Mouse (Mus musculus) CH12.LX (cell line): ENCODE data around the gene Snai1. TPM values are rescaled to one million over a fixed set of nuclear protein-coding genes. Genes with fewer than 3 reads are reported as not detected.

Experiments used
- DNase-seq: peaks from one replicate; pipeline ENCODE4 v3.0.0-alpha.2; 2013; ENCODE audit errors: extremely low read depth
- H3K27ac ChIP-seq: 2 replicates; pipeline ENCODE4 v1.5.1; 2012; ENCODE audit warnings: low read depth, mild to moderate bottlenecking, control low read depth, moderate library complexity; ENCODE audit not compliant: insufficient read depth
- H3K27me3 ChIP-seq: replicated peaks from 2 replicates; pipeline ENCODE3; 2012; ENCODE audit warnings: inconsistent platforms
- H3K36me3 ChIP-seq, 2 experiments: replicated peaks in 1 of 2; 2 replicates each; pipeline versions ENCODE3 to v1.6.1; 2012; ENCODE audit warnings: inconsistent platforms in 1 of 2, low read length in 1 of 2, mild to moderate bottlenecking in 1 of 2, mixed read lengths in 1 of 2, moderate library complexity in 1 of 2; ENCODE audit not compliant: control insufficient read depth in 1 of 2, insufficient read depth in 1 of 2
- H3K4me1 ChIP-seq, 2 experiments: 2 replicates each; pipeline ENCODE4 v1.6.1; 2012; ENCODE audit warnings: inconsistent platforms in 1 of 2, moderate library complexity in 1 of 2; ENCODE audit not compliant: insufficient read depth in 2 of 2, control insufficient read depth in 1 of 2
- H3K4me2 ChIP-seq: 2 replicates; pipeline ENCODE4 v1.6.1; 2012; ENCODE audit warnings: low read depth, mild to moderate bottlenecking, control low read depth; ENCODE audit not compliant: poor library complexity, insufficient read depth, severe bottlenecking
- H3K4me3 ChIP-seq, 3 experiments: fragments of 150-350 bp in 1 of 3; sonication (generic) in 1 of 3; replicated peaks in 1 of 3; 2 replicates each; pipeline versions ENCODE3 to v1.5.1; 2011 to 2012; ENCODE audit warnings: low read depth in 2 of 3, low read length in 2 of 3, mild to moderate bottlenecking in 2 of 3, moderate library complexity in 2 of 3, control low read depth in 1 of 3, improper control_type of control experiment in 1 of 3, inconsistent platforms in 1 of 3, mixed read lengths in 1 of 3; ENCODE audit not compliant: poor library complexity in 1 of 3
- H3K79me2 ChIP-seq: replicated peaks from 2 replicates; pipeline ENCODE4 v1.6.1; 2012; ENCODE audit warnings: mild to moderate bottlenecking, moderate library complexity; ENCODE audit not compliant: control insufficient read depth, poor library complexity, insufficient read depth, severe bottlenecking; ENCODE audit errors: extremely low read depth
- H3K9ac ChIP-seq: 2 replicates; pipeline ENCODE4 v1.6.1; 2012; ENCODE audit warnings: low read depth, mild to moderate bottlenecking, control low read depth, moderate library complexity; ENCODE audit not compliant: insufficient read depth
- H3K9me3 ChIP-seq: replicated peaks from 2 replicates; pipeline ENCODE3; 2012; ENCODE audit warnings: low read length, inconsistent platforms, mixed read lengths
- BHLHE40 ChIP-seq: IDR thresholded peaks from 2 replicates; pipeline ENCODE4 v1.6.1; 2011; ENCODE audit warnings: mild to moderate bottlenecking, low read depth, low read length, improper control_type of control experiment
- E2F4 ChIP-seq: IDR thresholded peaks from 2 replicates; pipeline ENCODE4 v1.6.1; 2011; ENCODE audit warnings: low read depth, low read length, improper control_type of control experiment; ENCODE audit not compliant: insufficient replicate concordance
- IRF4 ChIP-seq: IDR thresholded peaks from 2 replicates; pipeline ENCODE4 v1.6.1; 2014; ENCODE audit warnings: low read depth, mild to moderate bottlenecking, inconsistent platforms, low read length, improper control_type of control experiment
- KAT2A ChIP-seq: IDR thresholded peaks from 2 replicates; pipeline ENCODE4 v1.6.1; 2012; ENCODE audit warnings: low read length, improper control_type of control experiment, inconsistent platforms; ENCODE audit not compliant: insufficient replicate concordance
- MAFK ChIP-seq: IDR thresholded peaks from 2 replicates; pipeline ENCODE4 v1.6.1; 2011; ENCODE audit warnings: low read length, improper control_type of control experiment; ENCODE audit not compliant: insufficient replicate concordance
- MYC ChIP-seq: IDR thresholded peaks from 2 replicates; pipeline ENCODE4 v1.6.1; 2011; ENCODE audit warnings: low read depth, mild to moderate bottlenecking, improper control_type of control experiment, low read length
- NELFE ChIP-seq: IDR thresholded peaks from 2 replicates; pipeline ENCODE4 v1.6.1; 2011; ENCODE audit warnings: low read depth, low read length, improper control_type of control experiment
- RCOR1 ChIP-seq: conservative IDR thresholded peaks from 2 replicates; pipeline ENCODE4 v1.6.1; 2012; ENCODE audit warnings: low read depth, mild to moderate bottlenecking, inconsistent platforms, low read length, improper control_type of control experiment
- TBP ChIP-seq: conservative IDR thresholded peaks from 2 replicates; pipeline ENCODE4 v1.6.1; 2011; ENCODE audit warnings: low read depth, low read length, improper control_type of control experiment
- UBTF ChIP-seq: IDR thresholded peaks from 2 replicates; pipeline ENCODE4 v1.6.1; 2012; ENCODE audit warnings: low read depth, mild to moderate bottlenecking, inconsistent platforms, low read length, improper control_type of control experiment, moderate library complexity
- USF2 ChIP-seq: conservative IDR thresholded peaks from 2 replicates; pipeline ENCODE4 v1.6.1; 2011; ENCODE audit warnings: low read depth, low read length, improper control_type of control experiment
- ZC3H11A ChIP-seq: IDR thresholded peaks from 2 replicates; pipeline ENCODE4 v1.6.1; 2012; ENCODE audit warnings: low read depth, mild to moderate bottlenecking, inconsistent platforms, low read length, improper control_type of control experiment
- dilution Hi-C: fragments of 300-500 bp; cut with MboI; formaldehyde crosslinking; loops from 2 replicates; pipeline ENCODE4 v1.14.3; 2020; ENCODE audit warnings: low sequenced_read_pairs; ENCODE audit not compliant: extremely low pct_unique_long_range_greater_than_20kb, extremely low pct_ligation_motif_present
- in situ Hi-C: fragments of 300-500 bp; cut with MboI; formaldehyde crosslinking; loops from 3 replicates; pipeline ENCODE4 v1.14.3; 2019; ENCODE audit warnings: low sequenced_read_pairs, low pct_ligation_motif_present, low pct_unique_long_range_greater_than_20kb, mixed read lengths
- polyA plus RNA-seq: library from polyadenylated mRNA; unstranded; fragments of >175 nt; gene quantifications from 2 replicates; pipeline ENCODE4 v1.2.1, GENCODE M21; 2012; ENCODE audit warnings: low read depth; ENCODE audit not compliant: insufficient read length
- total RNA-seq, 2 experiments: library from RNA; depleted of rRNA; stranded (reverse); fragments of 300-350 nt in 1 of 2; fragments of >200 nt in 1 of 2; gene quantifications; 2 replicates each; pipeline ENCODE4 v1.2.3; 2012 to 2014

The Snai1 gene
- total and polyA plus RNA-seq, 3 experiments, result 1.6 to 12.6 (median 3.1) TPM

- TF ChIP-seq BHLHE40, result peak; percentile 90
Observed at GRCm38 (mm10) chr2:167537476-167538297, at the start of gene Snai1 (continued).

GRCm38 (mm10) chr2:167490813-167491525 lies 47.0 kb upstream of the Snai1 start:
- Histone ChIP-seq H3K4me3 (peak overlapping the region; percentile 93 to 95 (median 95)), H3K9me3 (no peaks in the 10 kb centered on the region)
- TF ChIP-seq BHLHE40 (no peak), ZC3H11A (no peak), USF2 (no peak), KAT2A (no peak), E2F4 (no peak), TBP (no peak), RCOR1 (no peak), UBTF (no peak), MAFK (no peak), MYC (no peak), IRF4 (no peak), NELFE (no peak)
- TF ChIP-seq, all 38 proteins: peak for 0
- in situ Hi-C loops, result no loop called here
- H3K27ac ChIP-seq, result no peak overlapping the region
- DNase-seq, result no peak
- dilution Hi-C loops, result no loop called here
- H3K9ac ChIP-seq, result peak overlapping the region; percentile 93; the same call in 1 of the 2 replicates
- peaks cover 21 to 42% of the 10 kb centered on the region in 2 experiments for H3K36me3 ChIP-seq
- peak overlapping the region; percentile 74; the same call in 1 of the 2 replicates for H3K4me2 ChIP-seq
- no peaks in the 10 kb centered on the region for H3K27me3 ChIP-seq
- peaks cover 13 to 64% of the 10 kb centered on the region in 2 experiments for H3K4me1 ChIP-seq
- peaks cover 66% of the 10 kb centered on the region for H3K79me2 ChIP-seq
